Mouse (Mus musculus) gonadal fat pad, adult 2 months (tissue): Measurements from ENCODE around the gene Pcsk2. TPM values are rescaled to one million over a fixed set of nuclear protein-coding genes. Genes with fewer than 3 reads are reported as not detected.

ENCODE experiments used
- DNase-seq: peaks from one replicate; pipeline ENCODE4 v3.0.0-alpha.2; 2012; ENCODE audit warnings: low read depth
- polyA plus RNA-seq: library from polyadenylated mRNA; depleted of rRNA; stranded (reverse); fragments of >200 nt; gene quantifications from 2 replicates; pipeline ENCODE4 v1.2.3, GENCODE M21; 2012

The Pcsk2 gene
- polyA plus RNA-seq, 1 experiment = 0.45 TPM

- no peak for DNase-seq
Measured at GRCm38 (mm10) chr2:143732501-143732900, 186.5 kb downstream of the Pcsk2 start.

GRCm38 (mm10) chr2:143735442-143735841 lies 189.5 kb downstream of the Pcsk2 start:
- DNase-seq = no peak

- DNase-seq = no peak
Measured at GRCm38 (mm10) chr2:143739475-143740226, 193.7 kb downstream of the Pcsk2 start.

GRCm38 (mm10) chr2:143742436-143742835 lies 196.5 kb downstream of the Pcsk2 start:
- DNase-seq = no peak

GRCm38 (mm10) chr2:143743081-143743480 lies 197.1 kb downstream of the Pcsk2 start:
- no peak for DNase-seq

- DNase-seq = no peak
Measured at GRCm38 (mm10) chr2:143752051-143752788, 206.3 kb downstream of the Pcsk2 start.

- no peak for DNase-seq
Measured at GRCm38 (mm10) chr2:143776448-143776847, 230.5 kb downstream of the Pcsk2 start.

GRCm38 (mm10) chr2:143780310-143780709 lies 234.4 kb downstream of the Pcsk2 start:
- no peak for DNase-seq

GRCm38 (mm10) chr2:143789911-143790310 lies 244.0 kb downstream of the Pcsk2 start:
- DNase-seq = no peak

GRCm38 (mm10) chr2:143795858-143796257 lies 249.9 kb downstream of the Pcsk2 start:
- no peak for DNase-seq

- no peak for DNase-seq
Measured at GRCm38 (mm10) chr2:143796335-143797013, 250.5 kb downstream of the Pcsk2 start.

GRCm38 (mm10) chr2:143801097-143801496 lies 255.1 kb downstream of the Pcsk2 start:
- no peak for DNase-seq

GRCm38 (mm10) chr2:143806140-143806923 lies 260.4 kb downstream of the Pcsk2 start:
- no peak for DNase-seq

GRCm38 (mm10) chr2:143806924-143807664 lies 261.1 kb downstream of the Pcsk2 start:
- DNase-seq = no peak

- DNase-seq = no peak
Measured at GRCm38 (mm10) chr2:143808789-143809188, 262.8 kb downstream of the Pcsk2 start.

- no peak for DNase-seq
Measured at GRCm38 (mm10) chr2:143812262-143812661, 266.3 kb downstream of the Pcsk2 start.

- DNase-seq = no peak
Measured at GRCm38 (mm10) chr2:143813461-143813860, 267.5 kb downstream of the Pcsk2 start.

GRCm38 (mm10) chr2:143831645-143832044 lies 285.7 kb downstream of the Pcsk2 start:
- DNase-seq = no peak

GRCm38 (mm10) chr2:143832721-143833120 lies 286.8 kb downstream of the Pcsk2 start:
- no peak for DNase-seq

- DNase-seq = no peak
Measured at GRCm38 (mm10) chr2:143834082-143834481, 288.1 kb downstream of the Pcsk2 start.

GRCm38 (mm10) chr2:143835820-143836219 lies 289.9 kb downstream of the Pcsk2 start:
- DNase-seq = no peak
